31 mouse cellular contexts compared by ENCODE assay signal in genomic region chr9:87118996-87119395, GRCm38 (mm10). TPM values are rescaled to one million over a fixed set of nuclear protein-coding genes. Genes with fewer than 3 reads are reported as not detected.
"Had no signal": no experiment of that assay in that cellular context is flagged by ENCODE, and none has a peak within 500 bp of the region (broad histone marks: within the 10 kb centered on the region; RNA-seq: fewer than 3 reads in every experiment).

No protein-coding gene starts in this region.

- ATAC-seq: forebrain, embryonic 13.5 days; forebrain, embryonic 14.5 days; forebrain, embryonic 15.5 days; forebrain, embryonic 16.5 days had no signal

- H3K4me3 ChIP-seq: embryonic facial prominence, embryonic 12.5 days; embryonic facial prominence, embryonic 13.5 days; embryonic facial prominence, embryonic 15.5 days; erythroblast, embryonic 14.5 days; forebrain, embryonic 10.5 days; forebrain, embryonic 13.5 days; forebrain, embryonic 15.5 days; gastrocnemius, adult 2 months; heart, adult 2 months; heart, embryonic 10.5 days had no signal

- DNase-seq: cerebellum, adult 18-20 months; cerebellum, adult 2 months; cerebellum, adult 8-10 months; cerebellum, adult 9-10 months; cerebellum, adult 9-11 months; cerebellum, postnatal 10 days; cerebellum, postnatal 14 days; cerebellum, postnatal 25 days; cerebellum, postnatal 36 days; embryo, embryonic 11 days; gastrocnemius, adult 2 months; gastrocnemius, postnatal 10 days; gastrocnemius, postnatal 14 days; gastrocnemius, postnatal 25 days; gastrocnemius, postnatal 36 days; heart, adult 18-20 months; heart, adult 2 months had no signal

- H3K27me3 ChIP-seq: embryonic facial prominence, embryonic 12.5 days; embryonic facial prominence, embryonic 13.5 days; embryonic facial prominence, embryonic 15.5 days; forebrain, embryonic 13.5 days; forebrain, embryonic 15.5 days had no signal

- H3K4me1 ChIP-seq: embryonic facial prominence, embryonic 15.5 days; heart, embryonic 10.5 days had no signal

- H3K9ac ChIP-seq: embryonic facial prominence, embryonic 12.5 days; embryonic facial prominence, embryonic 13.5 days; embryonic facial prominence, embryonic 15.5 days; forebrain, embryonic 13.5 days; forebrain, embryonic 15.5 days had no signal

- H3K36me3 ChIP-seq: embryonic facial prominence, embryonic 12.5 days; embryonic facial prominence, embryonic 13.5 days; embryonic facial prominence, embryonic 15.5 days; forebrain, embryonic 10.5 days; forebrain, embryonic 15.5 days; heart, embryonic 10.5 days had no signal

- H3K27ac ChIP-seq: embryonic facial prominence, embryonic 12.5 days; embryonic facial prominence, embryonic 13.5 days; embryonic facial prominence, embryonic 15.5 days; forebrain, embryonic 10.5 days; forebrain, embryonic 13.5 days; forebrain, embryonic 15.5 days; gastrocnemius, adult 2 months; heart, adult 2 months; heart, embryonic 10.5 days had no signal

- H3K4me2 ChIP-seq: embryonic facial prominence, embryonic 12.5 days; embryonic facial prominence, embryonic 13.5 days; embryonic facial prominence, embryonic 15.5 days; forebrain, embryonic 13.5 days; forebrain, embryonic 15.5 days had no signal

- H3K9me3 ChIP-seq: embryonic facial prominence, embryonic 12.5 days; embryonic facial prominence, embryonic 13.5 days; embryonic facial prominence, embryonic 15.5 days; forebrain, embryonic 10.5 days; forebrain, embryonic 13.5 days; forebrain, embryonic 15.5 days; heart, embryonic 10.5 days had no signal

RNA-seq across cellular contexts. Expression of gene Mrap2, which starts 25.1 kb away (rescaled TPM):
- total RNA-seq: common myeloid progenitor, adult 5-6 weeks; granulocyte monocyte progenitor cell, adult 5-6 weeks had no signal
- polyA plus RNA-seq: embryonic facial prominence, embryonic 11.5 days; erythroblast, embryonic 14.5 days; forebrain, embryonic 10.5 days; forebrain, embryonic 11.5 days; heart, embryonic 10.5 days had no signal
